Mouse (Mus musculus): Measurements from ENCODE around the gene Naa50. TPM values are rescaled to one million over a fixed set of nuclear protein-coding genes. Genes with fewer than 3 reads are reported as not detected.

The Naa50 gene
- polyA plus RNA-seq, 1 experiment from 2014 or later, result 97.7 TPM

GRCm38 (mm10) chr16:44188766-44189165 lies 49.1 kb downstream of the Naa50 start:
- no peak overlapping the region for H3K9ac ChIP-seq (replicated peaks; ENCODE audit: low read length)
- no peaks in the 10 kb centered on the region for H3K27me3 ChIP-seq (ENCODE audit: control insufficient read depth, insufficient read depth, low read length)
- 81% methylated on average over 3 of the region's 3 CpGs for WGBS
- no peaks in the 10 kb centered on the region for H3K9me3 ChIP-seq (replicated peaks; ENCODE audit: control insufficient read depth, low read length)
- DNase-seq (ENCODE audit: low spot score) (no peak), ATAC-seq (replicated peaks; ENCODE audit: insufficient number of reproducible peaks, low FRiP score, low TSS enrichment, low read depth) (no peak)
- no peaks in the 10 kb centered on the region for H3K4me1 ChIP-seq (ENCODE audit: control insufficient read depth, insufficient read depth, low read length)
- no peak overlapping the region for H3K27ac ChIP-seq (replicated peaks; ENCODE audit: low read depth, low read length)
- H3K4me3 ChIP-seq (ENCODE audit: low read depth, low read length), result no peak overlapping the region
- H3K36me3 ChIP-seq (replicated peaks; ENCODE audit: control insufficient read depth, insufficient read depth, low read depth, low read length), result no peaks in the 10 kb centered on the region
- no peak overlapping the region for H3K4me2 ChIP-seq (ENCODE audit: low read depth, low read length)

- Histone ChIP-seq H3K9ac (replicated peaks; ENCODE audit: low read length) (no peak overlapping the region), H3K4me2 (ENCODE audit: low read depth, low read length) (no peak overlapping the region), H3K9me3 (replicated peaks; ENCODE audit: control insufficient read depth, low read length) (no peaks in the 10 kb centered on the region), H3K36me3 (replicated peaks; ENCODE audit: control insufficient read depth, insufficient read depth, low read depth, low read length) (no peaks in the 10 kb centered on the region), H3K4me1 (ENCODE audit: control insufficient read depth, insufficient read depth, low read length) (no peaks in the 10 kb centered on the region), H3K4me3 (ENCODE audit: low read depth, low read length) (no peak overlapping the region), H3K27me3 (ENCODE audit: control insufficient read depth, insufficient read depth, low read length) (no peaks in the 10 kb centered on the region), H3K27ac (replicated peaks; ENCODE audit: low read depth, low read length) (no peak overlapping the region)
- ATAC-seq (replicated peaks; ENCODE audit: insufficient number of reproducible peaks, low FRiP score, low TSS enrichment, low read depth) (no peak), DNase-seq (ENCODE audit: low spot score) (no peak)
- WGBS, result 95% methylated on average over 6 of the region's 6 CpGs
Observed at GRCm38 (mm10) chr16:44190032-44190431, 50.4 kb downstream of the Naa50 start.

GRCm38 (mm10) chr16:44190968-44191367 lies 51.3 kb downstream of the Naa50 start:
- H3K4me1 ChIP-seq (ENCODE audit: control insufficient read depth, insufficient read depth, low read length), result no peaks in the 10 kb centered on the region
- 95% methylated on average over 2 of the region's 2 CpGs for WGBS

GRCm38 (mm10) chr16:44199066-44199703 lies 59.6 kb downstream of the Naa50 start:
- Histone ChIP-seq H3K27ac (replicated peaks; ENCODE audit: low read depth, low read length) (no peak overlapping the region), H3K27me3 (ENCODE audit: control insufficient read depth, insufficient read depth, low read length) (no peaks in the 10 kb centered on the region), H3K36me3 (replicated peaks; ENCODE audit: control insufficient read depth, insufficient read depth, low read depth, low read length) (no peaks in the 10 kb centered on the region; the same call in 1 of the 2 replicates), H3K9me3 (replicated peaks; ENCODE audit: control insufficient read depth, low read length) (no peaks in the 10 kb centered on the region), H3K4me2 (ENCODE audit: low read depth, low read length) (no peak overlapping the region), H3K4me3 (ENCODE audit: low read depth, low read length) (no peak overlapping the region), H3K4me1 (ENCODE audit: control insufficient read depth, insufficient read depth, low read length) (no peaks in the 10 kb centered on the region), H3K9ac (replicated peaks; ENCODE audit: low read length) (no peak overlapping the region)
- no peak for ATAC-seq (replicated peaks; ENCODE audit: insufficient number of reproducible peaks, low FRiP score, low TSS enrichment, low read depth)
- no peak for DNase-seq (ENCODE audit: low spot score)
- 90% methylated on average over 14 of the region's 14 CpGs for WGBS

More at GRCm38 (mm10) chr16:44190968-44191367, 51.3 kb downstream of the Naa50 start:
- Histone ChIP-seq H3K27me3 (ENCODE audit: control insufficient read depth, insufficient read depth, low read length) (no peaks in the 10 kb centered on the region), H3K9ac (replicated peaks; ENCODE audit: low read length) (no peak overlapping the region), H3K4me2 (ENCODE audit: low read depth, low read length) (no peak overlapping the region), H3K36me3 (replicated peaks; ENCODE audit: control insufficient read depth, insufficient read depth, low read depth, low read length) (no peaks in the 10 kb centered on the region), H3K27ac (replicated peaks; ENCODE audit: low read depth, low read length) (no peak overlapping the region), H3K9me3 (replicated peaks; ENCODE audit: control insufficient read depth, low read length) (no peaks in the 10 kb centered on the region), H3K4me3 (ENCODE audit: low read depth, low read length) (no peak overlapping the region)
- DNase-seq (ENCODE audit: low spot score), result no peak
- no peak for ATAC-seq (replicated peaks; ENCODE audit: insufficient number of reproducible peaks, low FRiP score, low TSS enrichment, low read depth)

GRCm38 (mm10) chr16:44200146-44200545 lies 60.5 kb downstream of the Naa50 start:
- ATAC-seq (replicated peaks; ENCODE audit: insufficient number of reproducible peaks, low FRiP score, low TSS enrichment, low read depth), result no peak
- Histone ChIP-seq H3K9me3 (replicated peaks; ENCODE audit: control insufficient read depth, low read length) (no peaks in the 10 kb centered on the region), H3K4me1 (ENCODE audit: control insufficient read depth, insufficient read depth, low read length) (no peaks in the 10 kb centered on the region), H3K27ac (replicated peaks; ENCODE audit: low read depth, low read length) (no peak overlapping the region), H3K36me3 (replicated peaks; ENCODE audit: control insufficient read depth, insufficient read depth, low read depth, low read length) (no peaks in the 10 kb centered on the region; the same call in 1 of the 2 replicates), H3K4me3 (ENCODE audit: low read depth, low read length) (no peak overlapping the region), H3K9ac (replicated peaks; ENCODE audit: low read length) (no peak overlapping the region), H3K27me3 (ENCODE audit: control insufficient read depth, insufficient read depth, low read length) (no peaks in the 10 kb centered on the region), H3K4me2 (ENCODE audit: low read depth, low read length) (no peak overlapping the region)
- DNase-seq (ENCODE audit: low spot score), result no peak
- WGBS, result 95% methylated on average over 4 of the region's 4 CpGs

- H3K9me3 ChIP-seq (replicated peaks; ENCODE audit: control insufficient read depth, low read length), result no peaks in the 10 kb centered on the region
- 90% methylated on average over 6 of the region's 6 CpGs for WGBS
- no peak overlapping the region for H3K9ac ChIP-seq (replicated peaks; ENCODE audit: low read length)
- no peaks in the 10 kb centered on the region; the same call in 1 of the 2 replicates for H3K36me3 ChIP-seq (replicated peaks; ENCODE audit: control insufficient read depth, insufficient read depth, low read depth, low read length)
- H3K27ac ChIP-seq (replicated peaks; ENCODE audit: low read depth, low read length), result no peak overlapping the region
- ATAC-seq (replicated peaks; ENCODE audit: insufficient number of reproducible peaks, low FRiP score, low TSS enrichment, low read depth) (no peak), DNase-seq (ENCODE audit: low spot score) (no peak)
- H3K27me3 ChIP-seq (ENCODE audit: control insufficient read depth, insufficient read depth, low read length), result no peaks in the 10 kb centered on the region
- no peak overlapping the region for H3K4me2 ChIP-seq (ENCODE audit: low read depth, low read length)
- no peaks in the 10 kb centered on the region for H3K4me1 ChIP-seq (ENCODE audit: control insufficient read depth, insufficient read depth, low read length)
- H3K4me3 ChIP-seq (ENCODE audit: low read depth, low read length), result no peak overlapping the region
Observed at GRCm38 (mm10) chr16:44204331-44204730, 64.7 kb downstream of the Naa50 start.

GRCm38 (mm10) chr16:44205973-44206372 lies 66.3 kb downstream of the Naa50 start:
- Histone ChIP-seq H3K4me2 (ENCODE audit: low read depth, low read length) (no peak overlapping the region), H3K9me3 (replicated peaks; ENCODE audit: control insufficient read depth, low read length) (no peaks in the 10 kb centered on the region), H3K27ac (replicated peaks; ENCODE audit: low read depth, low read length) (no peak overlapping the region), H3K4me3 (ENCODE audit: low read depth, low read length) (no peak overlapping the region), H3K9ac (replicated peaks; ENCODE audit: low read length) (no peak overlapping the region), H3K36me3 (replicated peaks; ENCODE audit: control insufficient read depth, insufficient read depth, low read depth, low read length) (no peaks in the 10 kb centered on the region; the same call in 1 of the 2 replicates), H3K27me3 (ENCODE audit: control insufficient read depth, insufficient read depth, low read length) (no peaks in the 10 kb centered on the region), H3K4me1 (ENCODE audit: control insufficient read depth, insufficient read depth, low read length) (no peaks in the 10 kb centered on the region)
- ATAC-seq (replicated peaks; ENCODE audit: insufficient number of reproducible peaks, low FRiP score, low TSS enrichment, low read depth) (no peak), DNase-seq (ENCODE audit: low spot score) (no peak)
- 87% methylated on average over 8 of the region's 8 CpGs for WGBS

GRCm38 (mm10) chr16:44210156-44211053 lies 70.8 kb downstream of the Naa50 start:
- ATAC-seq (replicated peaks; ENCODE audit: insufficient number of reproducible peaks, low FRiP score, low TSS enrichment, low read depth), result no peak
- H3K4me2 ChIP-seq (ENCODE audit: low read depth, low read length), result no peak overlapping the region
- DNase-seq (ENCODE audit: low spot score), result no peak
- H3K9ac ChIP-seq (replicated peaks; ENCODE audit: low read length), result no peak overlapping the region
- no peaks in the 10 kb centered on the region; the same call in none of the 2 replicates for H3K36me3 ChIP-seq (replicated peaks; ENCODE audit: control insufficient read depth, insufficient read depth, low read depth, low read length)
- H3K27me3 ChIP-seq (ENCODE audit: control insufficient read depth, insufficient read depth, low read length), result no peaks in the 10 kb centered on the region
- H3K4me1 ChIP-seq (ENCODE audit: control insufficient read depth, insufficient read depth, low read length), result no peaks in the 10 kb centered on the region
- 72% methylated on average over 10 of the region's 10 CpGs for WGBS
- H3K9me3 ChIP-seq (replicated peaks; ENCODE audit: control insufficient read depth, low read length), result no peaks in the 10 kb centered on the region
- no peak overlapping the region for H3K27ac ChIP-seq (replicated peaks; ENCODE audit: low read depth, low read length)
- no peak overlapping the region for H3K4me3 ChIP-seq (ENCODE audit: low read depth, low read length)

Data from embryonic facial prominence, embryonic 11.5 days (tissue).